Mouse (Mus musculus): ENCODE results near the gene Phc1. TPM values are rescaled to one million over a fixed set of nuclear protein-coding genes. Genes with fewer than 3 reads are reported as not detected.

Phc1 gene
- polyA plus RNA-seq, 1 experiment, result 48.3 TPM

DNA sequence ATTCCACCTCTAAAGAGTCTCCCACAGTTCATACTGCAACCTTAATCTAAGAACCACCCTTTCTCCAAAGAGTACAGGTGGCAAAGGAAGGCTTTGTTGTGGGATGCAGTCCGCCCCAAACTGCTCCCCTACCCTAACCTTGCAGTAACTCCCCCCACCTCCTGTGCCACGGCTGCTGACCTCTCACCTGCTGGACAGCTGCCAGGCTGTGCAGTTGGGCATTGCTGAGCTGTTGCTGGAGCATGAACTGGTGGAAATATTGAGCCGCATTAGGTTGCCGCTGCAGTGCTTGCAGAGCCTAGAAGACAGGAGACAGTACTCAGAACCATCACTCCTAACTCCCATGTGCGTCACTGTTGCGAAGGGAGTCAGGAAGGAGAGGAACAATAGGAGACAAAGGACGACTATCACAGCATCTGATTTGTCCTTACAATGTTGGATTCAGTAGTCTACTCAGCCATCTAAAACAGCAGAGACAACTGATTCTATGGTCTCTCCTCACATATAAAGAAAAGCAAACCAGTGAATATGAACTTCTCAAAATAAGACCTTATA, 5.5 kb downstream of the Phc1 start:
- TF ChIP-seq POLR2A (IDR thresholded peaks at IDR 0.05; ENCODE audit: borderline replicate concordance, insufficient read depth, low read length) (no peak), CTCF (IDR thresholded peaks at IDR 0.05; ENCODE audit: borderline replicate concordance, insufficient read depth, low read depth, low read length) (no peak)
- no peak overlapping the region for H3K4me3 ChIP-seq (replicated peaks; ENCODE audit: insufficient read depth, low read depth, low read length)
- H3K27me3 ChIP-seq (ENCODE audit: control insufficient read depth, insufficient read depth, low read length), result no peaks in the 10 kb centered on the region
- WGBS, result 72% methylated on average over 7 of the region's 7 CpGs
- H3K27ac ChIP-seq (ENCODE audit: insufficient read depth, low read length), result no peak overlapping the region
- no peaks in the 10 kb centered on the region; the same call in 1 of the 2 replicates for H3K4me1 ChIP-seq (ENCODE audit: control insufficient read depth, insufficient read depth, low read length)
- no peak for DNase-seq

DNA sequence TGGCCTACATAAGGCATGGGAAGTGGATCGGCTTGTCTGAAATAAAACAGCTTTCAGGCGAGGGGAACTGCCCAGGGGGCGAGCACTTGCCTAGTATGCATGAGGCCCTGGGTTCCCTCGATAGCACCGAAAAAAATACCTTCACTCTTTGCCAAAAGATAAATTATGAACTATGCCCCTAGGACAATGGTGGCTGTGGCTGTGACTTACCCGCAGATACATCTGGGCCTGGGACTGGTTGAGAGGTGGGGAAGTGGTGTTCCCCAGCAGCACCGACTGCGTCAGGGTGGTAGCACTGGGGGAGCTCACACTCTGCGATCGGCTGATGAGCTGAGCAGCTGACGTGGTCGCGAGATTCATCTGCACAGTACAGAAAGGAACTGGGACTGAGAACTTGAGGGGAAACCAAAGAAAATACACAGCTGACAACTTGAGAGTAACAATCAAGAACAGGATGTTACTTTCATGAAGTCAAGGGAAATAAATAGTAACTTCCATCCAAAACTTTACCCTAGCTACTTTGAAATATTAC, 7.2 kb downstream of the Phc1 start:
- TF ChIP-seq POLR2A (IDR thresholded peaks at IDR 0.05; ENCODE audit: borderline replicate concordance, insufficient read depth, low read length) (no peak), CTCF (IDR thresholded peaks at IDR 0.05; ENCODE audit: borderline replicate concordance, insufficient read depth, low read depth, low read length) (no peak)
- DNase-seq, result no peak
- no peak overlapping the region for H3K4me3 ChIP-seq (replicated peaks; ENCODE audit: insufficient read depth, low read depth, low read length)
- 80% methylated on average over 13 of the region's 13 CpGs for WGBS
- no peaks in the 10 kb centered on the region; the same call in 1 of the 2 replicates for H3K4me1 ChIP-seq (ENCODE audit: control insufficient read depth, insufficient read depth, low read length)
- no peak overlapping the region for H3K27ac ChIP-seq (ENCODE audit: insufficient read depth, low read length)
- H3K27me3 ChIP-seq (ENCODE audit: control insufficient read depth, insufficient read depth, low read length), result no peaks in the 10 kb centered on the region

DNA sequence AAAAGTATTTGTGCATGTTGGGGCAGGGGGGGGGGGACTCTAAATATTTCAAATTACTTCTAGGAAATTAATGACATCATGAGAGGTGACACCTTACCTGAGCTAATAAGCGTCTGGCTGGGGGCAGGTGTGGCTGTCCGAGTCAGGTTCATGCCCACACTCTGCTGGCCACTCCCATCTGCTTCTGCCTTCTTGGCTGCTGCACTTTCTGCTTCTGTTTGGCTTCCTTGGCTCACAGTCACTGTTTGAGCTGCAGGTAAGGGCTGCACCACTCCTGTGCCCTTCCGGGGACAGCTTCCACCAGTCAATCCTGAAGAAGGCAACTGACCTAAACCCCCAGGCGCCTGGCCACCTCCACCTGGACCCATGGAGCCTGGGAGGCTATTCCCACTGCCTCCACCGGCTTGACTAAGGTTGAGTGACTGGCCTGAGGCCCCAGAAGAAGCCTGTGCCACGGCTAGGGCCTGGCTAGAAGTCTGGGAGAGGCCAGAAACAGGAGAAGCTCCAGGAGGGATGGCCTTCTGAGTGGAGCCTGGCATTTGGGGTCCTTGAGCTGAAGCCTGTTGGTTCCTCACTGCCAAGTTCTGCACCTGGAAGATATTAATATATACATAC, 14.9 kb downstream of the Phc1 start:
- Histone ChIP-seq H3K27ac (ENCODE audit: insufficient read depth, low read length) (no peak overlapping the region), H3K27me3 (ENCODE audit: control insufficient read depth, insufficient read depth, low read length) (no peaks in the 10 kb centered on the region), H3K4me1 (ENCODE audit: control insufficient read depth, insufficient read depth, low read length) (no peaks in the 10 kb centered on the region), H3K4me3 (replicated peaks; ENCODE audit: insufficient read depth, low read depth, low read length) (no peak overlapping the region)
- no peak for DNase-seq
- TF ChIP-seq CTCF (IDR thresholded peaks at IDR 0.05; ENCODE audit: borderline replicate concordance, insufficient read depth, low read depth, low read length), result no peak
- TF ChIP-seq POLR2A (IDR thresholded peaks at IDR 0.05; ENCODE audit: borderline replicate concordance, insufficient read depth, low read length), result no peak
- 86% methylated on average over 6 of the region's 6 CpGs for WGBS

GRCm38 (mm10) chr6:122318726-122319125, 21.6 kb downstream of the Phc1 start:
- no peaks in the 10 kb centered on the region for H3K27me3 ChIP-seq (ENCODE audit: control insufficient read depth, insufficient read depth, low read length)
- no peak overlapping the region for H3K27ac ChIP-seq (ENCODE audit: insufficient read depth, low read length)
- TF ChIP-seq POLR2A (IDR thresholded peaks at IDR 0.05; ENCODE audit: borderline replicate concordance, insufficient read depth, low read length) (no peak), CTCF (IDR thresholded peaks at IDR 0.05; ENCODE audit: borderline replicate concordance, insufficient read depth, low read depth, low read length) (no peak)
- DNase-seq, result no peak
- 98% methylated on average over 1 of the region's 1 CpGs for WGBS
- H3K4me3 ChIP-seq (replicated peaks; ENCODE audit: insufficient read depth, low read depth, low read length), result no peak overlapping the region
- H3K4me1 ChIP-seq (ENCODE audit: control insufficient read depth, insufficient read depth, low read length), result no peaks in the 10 kb centered on the region

DNA sequence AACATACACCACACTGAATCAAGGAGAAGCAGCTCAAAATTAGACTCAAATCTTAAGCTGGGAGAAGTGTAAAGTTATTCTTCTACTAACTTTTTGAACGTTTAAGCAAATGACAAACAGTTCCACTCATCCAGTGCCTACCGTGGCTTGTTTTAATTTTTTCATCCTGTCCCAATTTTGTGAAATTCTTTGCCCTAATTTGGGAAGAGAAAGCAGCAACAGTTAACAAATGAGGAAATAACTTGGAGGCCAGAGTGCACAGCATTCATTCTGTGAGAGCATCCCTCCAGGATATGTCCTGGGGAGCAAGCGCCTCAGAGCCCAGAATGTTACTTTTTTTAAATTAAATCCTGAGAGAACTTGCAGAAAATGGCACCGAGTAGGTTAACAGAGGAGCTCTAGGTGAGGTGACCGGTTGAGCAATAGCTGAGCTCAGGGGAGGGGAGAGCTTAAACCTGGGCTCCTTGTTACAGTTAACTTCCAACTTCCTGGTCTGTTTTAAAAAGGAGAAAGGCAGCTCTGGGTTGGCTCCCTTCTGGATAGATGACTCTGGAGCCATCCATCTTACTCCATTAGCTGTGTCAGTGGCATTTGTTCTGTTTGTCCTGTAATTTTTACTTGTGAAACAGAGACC, 30.1 kb downstream of the Phc1 start:
- no peaks in the 10 kb centered on the region for H3K27me3 ChIP-seq (ENCODE audit: control insufficient read depth, insufficient read depth, low read length)
- no peak overlapping the region for H3K4me3 ChIP-seq (replicated peaks; ENCODE audit: insufficient read depth, low read depth, low read length)
- TF ChIP-seq POLR2A (IDR thresholded peaks at IDR 0.05; ENCODE audit: borderline replicate concordance, insufficient read depth, low read length) (no peak), CTCF (IDR thresholded peaks at IDR 0.05; ENCODE audit: borderline replicate concordance, insufficient read depth, low read depth, low read length) (no peak)
- no peak for DNase-seq
- H3K4me1 ChIP-seq (ENCODE audit: control insufficient read depth, insufficient read depth, low read length), result no peaks in the 10 kb centered on the region
- no peak overlapping the region for H3K27ac ChIP-seq (ENCODE audit: insufficient read depth, low read length)
- WGBS, result 66% methylated on average over 5 of the region's 5 CpGs

DNA sequence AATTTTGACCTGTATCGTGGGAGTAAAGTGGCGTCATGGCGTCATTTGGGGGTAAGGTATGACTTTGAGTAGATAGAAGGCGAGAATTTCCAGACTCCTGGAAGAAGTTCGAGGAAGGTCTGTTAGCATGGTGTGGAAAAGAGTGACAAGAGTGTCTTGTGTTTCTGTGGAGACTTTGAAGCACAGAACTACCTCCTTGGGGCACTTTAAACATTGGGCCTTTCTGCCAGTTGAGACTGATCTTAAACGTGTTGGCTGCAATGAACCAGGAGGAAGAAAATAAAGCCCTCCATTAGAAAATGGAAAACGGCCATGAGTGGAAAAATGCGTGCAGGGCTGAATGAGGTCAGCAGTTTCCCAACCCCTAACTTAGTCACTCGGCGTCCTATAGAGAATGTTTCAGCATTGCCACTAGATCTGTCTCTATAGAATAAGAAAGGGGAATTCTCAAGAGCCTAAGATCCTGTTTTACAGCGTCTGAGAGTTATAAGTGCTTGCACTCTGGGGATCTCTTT, 30.9 kb downstream of the Phc1 start:
- H3K4me1 ChIP-seq (ENCODE audit: control insufficient read depth, insufficient read depth, low read length), result no peaks in the 10 kb centered on the region
- no peak for DNase-seq
- no peak overlapping the region for H3K27ac ChIP-seq (ENCODE audit: insufficient read depth, low read length)
- H3K27me3 ChIP-seq (ENCODE audit: control insufficient read depth, insufficient read depth, low read length), result no peaks in the 10 kb centered on the region
- TF ChIP-seq CTCF (IDR thresholded peaks at IDR 0.05; ENCODE audit: borderline replicate concordance, insufficient read depth, low read depth, low read length) (no peak), POLR2A (IDR thresholded peaks at IDR 0.05; ENCODE audit: borderline replicate concordance, insufficient read depth, low read length) (no peak)
- WGBS, result 8% methylated on average over 11 of the region's 11 CpGs
- peak overlapping the region; percentile 85 for H3K4me3 ChIP-seq (replicated peaks; ENCODE audit: insufficient read depth, low read depth, low read length)

DNA sequence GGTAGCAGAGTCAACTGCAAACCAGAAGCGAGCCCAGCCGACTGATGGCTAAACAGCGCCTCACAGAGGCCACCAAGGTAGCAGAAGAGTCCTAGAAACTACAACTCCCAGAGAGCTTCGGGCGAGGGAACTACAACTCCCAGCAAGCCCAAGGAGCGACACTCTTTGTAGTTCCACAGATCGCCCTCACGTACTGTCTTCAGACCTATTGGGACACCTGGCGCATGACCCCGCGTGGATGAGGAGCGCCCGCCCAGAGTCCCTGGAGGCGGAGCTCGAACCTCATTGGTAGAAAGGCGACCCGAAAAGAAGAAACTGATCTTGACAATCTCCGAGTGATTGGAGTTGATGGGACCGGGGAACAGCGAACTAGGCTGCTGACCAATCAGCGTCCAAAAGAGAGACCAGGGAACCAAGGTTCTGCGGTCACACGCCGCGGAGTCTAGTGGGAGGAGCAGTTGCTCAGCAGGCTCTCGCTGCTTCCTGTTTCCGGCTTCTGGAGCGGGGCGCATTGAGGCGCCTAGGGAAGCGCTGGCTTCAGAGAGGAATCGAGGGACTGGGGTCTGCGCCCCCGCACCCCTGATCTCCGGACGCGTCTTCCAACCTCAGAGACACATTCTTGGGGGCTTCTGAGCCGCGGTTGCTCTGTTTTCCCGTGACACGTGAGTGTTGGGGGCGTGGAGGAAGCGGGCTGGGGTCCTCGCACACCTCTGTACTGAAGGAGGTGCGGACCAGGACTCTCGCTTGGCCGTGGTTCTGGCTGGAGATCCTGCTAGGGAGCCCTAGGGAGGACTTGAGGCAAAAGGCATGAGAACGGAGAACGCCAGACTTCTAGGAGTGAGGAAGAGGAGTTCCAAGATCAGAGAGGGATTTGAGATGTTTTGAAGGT, 31.6 kb downstream of the Phc1 start, which contains the start of gene M6pr:
M6pr (plus strand) TSS at position 216 of the 889 bp plus-strand sequence.
- H3K27ac ChIP-seq (ENCODE audit: insufficient read depth, low read length), result peak within 1 kb of the TSS; percentile 14; the same call in 1 of the 2 replicates
- H3K27me3 ChIP-seq (ENCODE audit: control insufficient read depth, insufficient read depth, low read length), result no peaks in the 10 kb centered on the region
- H3K4me3 ChIP-seq (replicated peaks; ENCODE audit: insufficient read depth, low read depth, low read length), result peak within 1 kb of the TSS; percentile 85
- peak; percentile 96 to 99 for DNase-seq
- TF ChIP-seq POLR2A (IDR thresholded peaks at IDR 0.05; ENCODE audit: borderline replicate concordance, insufficient read depth, low read length) (peak; percentile 66; the same call in 1 of the 2 replicates), CTCF (IDR thresholded peaks at IDR 0.05; ENCODE audit: borderline replicate concordance, insufficient read depth, low read depth, low read length) (peak; percentile 90)
- WGBS, result under 1% methylated on average over 49 of the region's 49 CpGs
- no peaks in the 10 kb centered on the region for H3K4me1 ChIP-seq (ENCODE audit: control insufficient read depth, insufficient read depth, low read length)

All from cerebellum, adult 2 months (tissue).